Mouse (Mus musculus): ENCODE measurements at regions not wholly inside any gene's neighbourhood (a gene's known extent, or its start where the extent isn't known, plus 50 kb on each side); places are given as distances from the start of the nearest gene placed in this dataset.

DNA sequence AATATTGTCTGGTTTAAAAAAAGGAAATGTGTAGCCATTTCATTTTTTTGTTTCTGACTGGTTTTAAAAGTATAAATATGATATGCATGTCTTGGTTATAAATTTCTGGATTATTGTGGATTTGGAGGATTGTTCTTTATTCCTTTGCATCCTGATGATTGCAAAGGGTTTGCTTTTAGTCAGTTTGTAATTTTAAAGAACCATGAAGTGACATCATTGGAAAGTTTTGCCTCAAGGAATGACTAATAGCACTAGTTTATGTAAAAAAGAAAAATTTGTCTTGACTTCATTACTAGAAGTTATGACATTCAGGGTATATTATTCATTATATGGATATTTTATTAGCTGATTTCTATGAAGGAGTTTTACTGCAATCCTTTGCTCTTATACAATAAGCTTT, 863.9 kb downstream of the Kcnma1 start:
- Histone ChIP-seq H3K27me3 (ENCODE audit: insufficient read depth, low read length) (no peaks in the 10 kb centered on the region), H3K4me1 (ENCODE audit: insufficient read depth) (no peaks in the 10 kb centered on the region), H3K9me3 (ENCODE audit: low read depth, low read length) (no peaks in the 10 kb centered on the region), H3K4me3 (ENCODE audit: low read depth, low read length) (no peak overlapping the region), H3K36me3 (ENCODE audit: insufficient read depth) (no peaks in the 10 kb centered on the region), H3K9ac (no peak overlapping the region), H3K4me2 (no peak overlapping the region), H3K27ac (ENCODE audit: low read depth) (no peak overlapping the region)
- DNase-seq (no peak), ATAC-seq (ENCODE audit: insufficient read depth) (no peak)
- no peak for TF ChIP-seq CTCF (IDR thresholded peaks at IDR 0.05; ENCODE audit: low read depth)

DNA sequence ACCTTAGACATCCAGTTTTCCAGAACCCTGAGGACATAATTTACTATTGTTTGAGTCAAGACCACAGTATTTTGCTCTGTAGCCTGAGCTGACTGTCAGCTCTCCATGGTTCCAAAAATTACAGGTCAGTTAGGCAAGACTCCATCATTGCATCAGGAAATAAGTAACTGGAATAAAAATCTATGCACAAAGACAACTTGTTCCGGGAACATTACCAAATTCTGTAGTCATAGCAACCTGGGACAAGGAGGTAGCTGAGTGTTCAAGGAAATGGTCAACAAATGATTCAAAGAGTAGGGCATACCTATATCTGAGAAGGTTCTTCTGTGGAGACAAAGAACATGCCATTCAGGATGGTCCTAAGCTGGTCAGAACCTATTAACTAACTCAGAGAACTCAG, 867.3 kb downstream of the Kcnma1 start:
- Histone ChIP-seq H3K4me3 (ENCODE audit: low read depth, low read length) (no peak overlapping the region), H3K27ac (ENCODE audit: low read depth) (no peak overlapping the region), H3K9me3 (ENCODE audit: low read depth, low read length) (no peaks in the 10 kb centered on the region), H3K27me3 (ENCODE audit: insufficient read depth, low read length) (no peaks in the 10 kb centered on the region), H3K36me3 (ENCODE audit: insufficient read depth) (no peaks in the 10 kb centered on the region), H3K9ac (no peak overlapping the region), H3K4me1 (ENCODE audit: insufficient read depth) (no peaks in the 10 kb centered on the region), H3K4me2 (no peak overlapping the region)
- 76% methylated on average over 1 of the region's 1 CpGs for WGBS
- no peak for ATAC-seq (ENCODE audit: insufficient read depth)
- no peak for TF ChIP-seq CTCF (IDR thresholded peaks at IDR 0.05; ENCODE audit: low read depth)
- no peak for DNase-seq

DNA sequence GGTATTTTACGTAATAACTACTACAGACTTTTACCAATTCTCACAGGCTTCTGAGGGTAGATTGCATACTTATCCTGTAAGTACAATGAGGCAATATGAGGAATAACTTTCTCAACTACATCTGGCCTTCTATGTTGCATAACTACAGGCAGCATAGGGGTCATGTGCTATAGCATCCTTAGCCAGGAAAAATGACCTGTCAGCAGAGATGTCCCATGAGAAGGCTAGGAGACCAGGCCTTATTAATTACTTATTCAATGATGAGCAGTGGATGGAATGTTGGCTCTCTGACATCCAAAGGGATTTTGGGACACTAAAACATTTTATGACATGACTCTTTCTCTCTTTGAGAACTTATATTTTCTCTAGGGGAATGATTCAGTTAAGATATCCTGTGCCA, 873.9 kb downstream of the Kcnma1 start:
- H3K27me3 ChIP-seq (ENCODE audit: insufficient read depth, low read length), result no peaks in the 10 kb centered on the region
- DNase-seq, result peak; percentile 25
- TF ChIP-seq CTCF (IDR thresholded peaks at IDR 0.05; ENCODE audit: low read depth), result no peak
- no peak overlapping the region for H3K4me2 ChIP-seq
- H3K36me3 ChIP-seq (ENCODE audit: insufficient read depth), result no peaks in the 10 kb centered on the region
- 84% methylated on average over 1 of the region's 1 CpGs for WGBS
- H3K4me1 ChIP-seq (ENCODE audit: insufficient read depth), result no peaks in the 10 kb centered on the region
- no peaks in the 10 kb centered on the region for H3K9me3 ChIP-seq (ENCODE audit: low read depth, low read length)
- no peak overlapping the region for H3K27ac ChIP-seq (ENCODE audit: low read depth)
- no peak overlapping the region for H3K4me3 ChIP-seq (ENCODE audit: low read depth, low read length)
- no peak for ATAC-seq (ENCODE audit: insufficient read depth)
- no peak overlapping the region for H3K9ac ChIP-seq

DNA sequence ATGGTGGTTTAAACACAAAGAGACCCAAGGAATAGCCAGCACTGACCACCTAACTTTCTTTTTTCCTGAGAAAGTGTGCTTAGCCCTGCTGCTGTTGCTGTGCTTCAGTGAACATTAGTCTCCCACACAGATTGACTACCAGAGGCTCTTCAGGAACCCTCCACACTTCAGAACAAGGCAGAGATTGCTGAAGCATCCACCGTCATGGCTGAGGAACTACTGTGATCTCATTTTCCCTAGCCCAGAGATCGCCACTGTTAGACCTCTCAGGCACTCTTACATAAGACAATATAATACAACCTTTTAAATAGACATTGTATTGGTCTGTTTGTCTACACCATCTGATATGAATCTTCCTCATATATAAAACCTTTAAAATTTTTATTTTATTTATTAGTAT, 879.6 kb downstream of the Kcnma1 start:
- no peak overlapping the region for H3K4me3 ChIP-seq (ENCODE audit: low read depth, low read length)
- H3K27ac ChIP-seq (ENCODE audit: low read depth), result no peak overlapping the region
- no peaks in the 10 kb centered on the region for H3K36me3 ChIP-seq (ENCODE audit: insufficient read depth)
- no peaks in the 10 kb centered on the region for H3K27me3 ChIP-seq (ENCODE audit: insufficient read depth, low read length)
- no peak overlapping the region for H3K4me2 ChIP-seq
- 95% methylated on average over 2 of the region's 2 CpGs for WGBS
- H3K9me3 ChIP-seq (ENCODE audit: low read depth, low read length), result no peaks in the 10 kb centered on the region
- TF ChIP-seq CTCF (IDR thresholded peaks at IDR 0.05; ENCODE audit: low read depth), result no peak
- no peak for DNase-seq
- no peak for ATAC-seq (ENCODE audit: insufficient read depth)
- H3K9ac ChIP-seq, result no peak overlapping the region
- no peaks in the 10 kb centered on the region for H3K4me1 ChIP-seq (ENCODE audit: insufficient read depth)

DNA sequence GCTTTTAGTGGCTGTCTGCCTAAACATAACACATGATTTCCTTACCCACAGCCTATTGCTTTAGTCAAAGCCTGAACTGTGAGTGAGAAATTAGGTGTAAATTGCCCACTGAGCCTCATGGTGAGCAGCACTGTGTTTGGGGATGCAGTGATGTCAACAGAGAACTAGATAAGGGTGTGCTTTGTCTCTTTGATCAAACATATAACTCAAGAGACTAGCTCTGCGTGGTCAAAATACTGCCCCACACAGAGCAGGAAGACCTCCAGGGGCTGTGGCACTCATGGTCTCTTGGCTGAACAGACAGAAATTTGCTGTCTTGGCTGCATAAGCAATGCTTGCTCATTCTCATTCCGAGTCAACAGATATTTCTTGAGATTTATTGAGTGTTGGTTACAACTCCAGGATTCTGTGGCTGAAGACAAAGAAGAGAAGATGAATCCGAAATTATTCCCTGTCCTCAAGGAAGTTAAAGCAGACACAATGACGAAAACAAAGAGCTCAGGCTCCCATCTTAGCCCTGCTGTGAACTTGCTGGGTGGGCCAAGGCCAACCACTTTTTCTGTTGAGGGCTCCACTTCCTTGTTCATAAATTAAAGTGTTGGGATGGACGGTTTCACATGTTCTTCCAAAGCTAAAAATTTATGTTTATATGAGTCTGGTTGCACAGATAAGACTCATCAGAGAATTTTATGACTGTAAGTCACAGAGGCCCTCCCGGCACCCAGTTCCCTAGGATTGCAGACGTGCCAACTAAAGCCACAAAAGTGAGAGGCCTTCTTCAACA, 882.4 kb downstream of the Kcnma1 start:
- WGBS, result 28% methylated on average over 7 of the region's 7 CpGs
- no peak for TF ChIP-seq CTCF (IDR thresholded peaks at IDR 0.05; ENCODE audit: low read depth)
- Histone ChIP-seq H3K4me2 (no peak overlapping the region), H3K27me3 (ENCODE audit: insufficient read depth, low read length) (no peaks in the 10 kb centered on the region), H3K36me3 (ENCODE audit: insufficient read depth) (no peaks in the 10 kb centered on the region), H3K4me3 (ENCODE audit: low read depth, low read length) (no peak overlapping the region), H3K27ac (ENCODE audit: low read depth) (peak overlapping the region; percentile 85), H3K9me3 (ENCODE audit: low read depth, low read length) (no peaks in the 10 kb centered on the region), H3K9ac (no peak overlapping the region), H3K4me1 (ENCODE audit: insufficient read depth) (no peaks in the 10 kb centered on the region)
- peak; percentile 98 for DNase-seq
- ATAC-seq (ENCODE audit: insufficient read depth), result peak; percentile 98

DNA sequence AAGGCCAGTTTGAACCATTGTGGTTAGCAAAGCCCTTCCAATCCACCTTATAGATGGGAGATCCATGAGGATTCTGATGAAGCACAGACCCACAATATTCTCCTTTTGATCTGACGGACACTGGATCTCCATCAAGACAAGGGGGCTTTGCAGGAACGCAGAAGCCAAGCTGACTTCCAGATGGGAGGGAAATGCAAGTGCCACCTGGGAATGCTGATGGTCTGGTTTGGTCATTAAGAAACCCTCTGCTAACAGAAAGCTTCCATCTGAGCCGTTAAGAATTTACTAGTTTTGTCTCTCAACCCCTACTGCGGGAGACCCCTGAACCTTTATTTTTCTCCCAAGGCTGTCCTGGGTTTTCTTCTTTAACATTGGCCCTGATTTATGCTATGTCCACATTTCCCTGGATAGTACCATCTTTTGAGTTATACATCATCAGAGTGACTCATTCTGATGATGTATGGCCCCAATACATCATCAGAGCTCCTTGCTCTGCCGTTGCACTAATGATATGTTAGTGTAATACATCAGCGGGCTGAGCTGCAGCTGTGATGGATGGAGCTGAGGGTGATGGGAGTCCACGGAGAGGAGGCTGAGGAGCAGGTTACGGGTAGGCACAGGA, 898.3 kb downstream of the Kcnma1 start:
- no peak for DNase-seq
- no peak for TF ChIP-seq CTCF (IDR thresholded peaks at IDR 0.05; ENCODE audit: low read depth)
- Histone ChIP-seq H3K4me2 (no peak overlapping the region), H3K27ac (ENCODE audit: low read depth) (no peak overlapping the region), H3K4me3 (ENCODE audit: low read depth, low read length) (no peak overlapping the region), H3K9ac (no peak overlapping the region), H3K36me3 (ENCODE audit: insufficient read depth) (no peaks in the 10 kb centered on the region), H3K9me3 (ENCODE audit: low read depth, low read length) (no peaks in the 10 kb centered on the region), H3K27me3 (ENCODE audit: insufficient read depth, low read length) (no peaks in the 10 kb centered on the region), H3K4me1 (ENCODE audit: insufficient read depth) (no peaks in the 10 kb centered on the region)
- ATAC-seq (ENCODE audit: insufficient read depth), result no peak
- 51% methylated on average over 8 of the region's 8 CpGs for WGBS

DNA sequence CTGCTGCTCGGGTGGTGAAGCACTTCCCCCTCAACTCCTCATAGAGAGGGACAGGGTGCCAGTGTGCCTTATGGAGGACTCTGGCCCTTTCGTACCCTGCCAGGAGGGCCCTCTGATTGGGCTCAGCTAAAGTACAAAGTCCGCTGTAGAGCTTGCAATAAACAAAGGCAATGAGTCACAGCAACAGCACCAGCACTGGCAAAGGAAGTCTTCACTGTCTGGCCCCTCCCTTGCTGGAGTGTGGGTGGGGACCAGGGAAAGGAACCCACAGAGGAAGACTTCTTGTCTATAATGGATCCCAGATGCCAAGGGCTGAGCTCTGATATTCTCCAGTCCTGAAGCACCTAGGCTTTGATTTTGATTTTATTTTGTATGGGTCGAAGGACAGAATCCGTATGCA, 899.4 kb downstream of the Kcnma1 start:
- ATAC-seq (ENCODE audit: insufficient read depth) (no peak), DNase-seq (peak; percentile 57)
- Histone ChIP-seq H3K27ac (ENCODE audit: low read depth) (no peak overlapping the region), H3K4me2 (no peak overlapping the region), H3K4me3 (ENCODE audit: low read depth, low read length) (no peak overlapping the region), H3K4me1 (ENCODE audit: insufficient read depth) (no peaks in the 10 kb centered on the region), H3K9me3 (ENCODE audit: low read depth, low read length) (no peaks in the 10 kb centered on the region), H3K27me3 (ENCODE audit: insufficient read depth, low read length) (no peaks in the 10 kb centered on the region), H3K36me3 (ENCODE audit: insufficient read depth) (no peaks in the 10 kb centered on the region), H3K9ac (no peak overlapping the region)
- 54% methylated on average over 5 of the region's 5 CpGs for WGBS
- no peak for TF ChIP-seq CTCF (IDR thresholded peaks at IDR 0.05; ENCODE audit: low read depth)
